Mouse (Mus musculus) bone marrow macrophage, adult 2 months (primary cell): ENCODE measurements around the gene Diaph3.

Experiments used
- CTCF ChIP-seq: IDR thresholded peaks from 2 replicates; pipeline ENCODE4 v1.5.1; 2012; ENCODE audit warnings: low read depth, mild to moderate bottlenecking, low read length, moderate library complexity
- POLR2A ChIP-seq: IDR thresholded peaks from 2 replicates; pipeline ENCODE4 v1.6.1; 2012; ENCODE audit warnings: mild to moderate bottlenecking, low read depth, low read length, borderline replicate concordance

DNA sequence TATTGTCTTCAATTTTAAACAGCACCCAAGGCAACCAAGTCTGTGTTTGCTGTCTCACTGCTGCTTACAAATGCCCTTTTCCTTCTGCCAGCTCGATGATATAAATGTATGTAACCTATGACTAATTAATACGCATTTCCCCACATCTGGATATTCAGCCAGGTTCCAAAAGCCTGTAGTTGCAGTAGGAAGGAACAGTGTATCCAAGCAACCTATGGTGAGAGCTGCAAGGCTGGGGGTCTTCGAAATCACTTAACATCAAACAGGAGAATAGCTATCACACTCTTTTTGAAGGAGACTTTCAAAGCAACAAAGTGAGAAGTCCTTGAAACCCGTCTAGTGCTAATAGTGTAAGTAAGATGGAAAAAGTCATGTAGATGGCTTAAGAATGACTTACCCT lies 391.6 kb downstream of the Diaph3 start:
- TF ChIP-seq CTCF: no peak
- TF ChIP-seq POLR2A: no peak
